Mouse (Mus musculus): Measurements from ENCODE around the gene Tfap2b. TPM values are rescaled to one million over a fixed set of nuclear protein-coding genes. Genes with fewer than 3 reads are reported as not detected.

Gene Tfap2b
- polyA plus RNA-seq, 1 experiment = not detected

- TF ChIP-seq GATA1 (IDR thresholded peaks at IDR 0.05; ENCODE audit: borderline replicate concordance, low read length) = no peak
- TF ChIP-seq FLI1 (IDR thresholded peaks at IDR 0.05; ENCODE audit: low read length) = no peak
- Histone ChIP-seq H3K4me3 (replicated peaks) (no peak overlapping the region), H3K9me3 (peaks cover 5% of the 10 kb centered on the region; the same call in 1 of the 2 replicates), H3K4me1 (peaks cover 11% of the 10 kb centered on the region), H3K27me3 (replicated peaks) (peaks cover 79% of the 10 kb centered on the region), H3K36me3 (replicated peaks; ENCODE audit: low read length) (no peaks in the 10 kb centered on the region)
Observed at GRCm38 (mm10) chr1:19211546-19212154, 2.9 kb downstream of the Tfap2b start.

- H3K9me3 ChIP-seq = peaks cover 5% of the 10 kb centered on the region; the same call in 1 of the 2 replicates
- H3K4me3 ChIP-seq (replicated peaks) = no peak overlapping the region
- H3K27me3 ChIP-seq (replicated peaks) = peaks cover 81% of the 10 kb centered on the region
- TF ChIP-seq GATA1 (IDR thresholded peaks at IDR 0.05; ENCODE audit: borderline replicate concordance, low read length) (no peak), FLI1 (IDR thresholded peaks at IDR 0.05; ENCODE audit: low read length) (no peak)
- peaks cover 11% of the 10 kb centered on the region for H3K4me1 ChIP-seq
- no peaks in the 10 kb centered on the region for H3K36me3 ChIP-seq (replicated peaks; ENCODE audit: low read length)
Observed at GRCm38 (mm10) chr1:19212691-19213090, 4.0 kb downstream of the Tfap2b start.

- peaks cover 82% of the 10 kb centered on the region for H3K27me3 ChIP-seq (replicated peaks)
Observed at GRCm38 (mm10) chr1:19213171-19213570, 4.5 kb downstream of the Tfap2b start.

GRCm38 (mm10) chr1:19213851-19214395, 5.2 kb downstream of the Tfap2b start:
- Histone ChIP-seq H3K9me3 (peaks cover 5% of the 10 kb centered on the region; the same call in 1 of the 2 replicates), H3K4me1 (peaks cover 11% of the 10 kb centered on the region), H3K27me3 (replicated peaks) (peaks cover 83% of the 10 kb centered on the region), H3K36me3 (replicated peaks; ENCODE audit: low read length) (no peaks in the 10 kb centered on the region), H3K4me3 (replicated peaks) (no peak overlapping the region)
- TF ChIP-seq GATA1 (IDR thresholded peaks at IDR 0.05; ENCODE audit: borderline replicate concordance, low read length) = no peak
- TF ChIP-seq FLI1 (IDR thresholded peaks at IDR 0.05; ENCODE audit: low read length) = no peak

More at GRCm38 (mm10) chr1:19213171-19213570, 4.5 kb downstream of the Tfap2b start:
- H3K4me1 ChIP-seq = peaks cover 11% of the 10 kb centered on the region
- no peaks in the 10 kb centered on the region for H3K36me3 ChIP-seq (replicated peaks; ENCODE audit: low read length)
- peaks cover 5% of the 10 kb centered on the region; the same call in 1 of the 2 replicates for H3K9me3 ChIP-seq
- TF ChIP-seq GATA1 (IDR thresholded peaks at IDR 0.05; ENCODE audit: borderline replicate concordance, low read length) = no peak
- no peak for TF ChIP-seq FLI1 (IDR thresholded peaks at IDR 0.05; ENCODE audit: low read length)
- H3K4me3 ChIP-seq (replicated peaks) = no peak overlapping the region

GRCm38 (mm10) chr1:19217391-19217790, 8.7 kb downstream of the Tfap2b start:
- Histone ChIP-seq H3K36me3 (replicated peaks; ENCODE audit: low read length) (no peaks in the 10 kb centered on the region), H3K27me3 (replicated peaks) (peaks cover 54% of the 10 kb centered on the region), H3K4me3 (replicated peaks) (no peak overlapping the region), H3K4me1 (no peaks in the 10 kb centered on the region), H3K9me3 (peaks cover 5% of the 10 kb centered on the region; the same call in 1 of the 2 replicates)
- no peak for TF ChIP-seq GATA1 (IDR thresholded peaks at IDR 0.05; ENCODE audit: borderline replicate concordance, low read length)
- no peak for TF ChIP-seq FLI1 (IDR thresholded peaks at IDR 0.05; ENCODE audit: low read length)

GRCm38 (mm10) chr1:19218221-19218620, 9.5 kb downstream of the Tfap2b start:
- TF ChIP-seq FLI1 (IDR thresholded peaks at IDR 0.05; ENCODE audit: low read length) = no peak
- TF ChIP-seq GATA1 (IDR thresholded peaks at IDR 0.05; ENCODE audit: borderline replicate concordance, low read length) = no peak
- H3K36me3 ChIP-seq (replicated peaks; ENCODE audit: low read length) = no peaks in the 10 kb centered on the region
- H3K9me3 ChIP-seq = peaks cover 5% of the 10 kb centered on the region; the same call in 1 of the 2 replicates
- peaks cover 46% of the 10 kb centered on the region for H3K27me3 ChIP-seq (replicated peaks)
- H3K4me3 ChIP-seq (replicated peaks) = no peak overlapping the region
- H3K4me1 ChIP-seq = no peaks in the 10 kb centered on the region

- Histone ChIP-seq H3K4me3 (replicated peaks) (no peak overlapping the region), H3K36me3 (replicated peaks; ENCODE audit: low read length) (no peaks in the 10 kb centered on the region), H3K9me3 (no peaks in the 10 kb centered on the region), H3K4me1 (no peaks in the 10 kb centered on the region), H3K27me3 (replicated peaks) (peaks cover 43% of the 10 kb centered on the region)
- no peak for TF ChIP-seq GATA1 (IDR thresholded peaks at IDR 0.05; ENCODE audit: borderline replicate concordance, low read length)
- no peak for TF ChIP-seq FLI1 (IDR thresholded peaks at IDR 0.05; ENCODE audit: low read length)
Observed at GRCm38 (mm10) chr1:19219381-19219780, 10.7 kb downstream of the Tfap2b start.

GRCm38 (mm10) chr1:19220564-19220963, 11.8 kb downstream of the Tfap2b start:
- Histone ChIP-seq H3K27me3 (replicated peaks) (peaks cover 39% of the 10 kb centered on the region), H3K4me1 (no peaks in the 10 kb centered on the region)
- TF ChIP-seq FLI1 (IDR thresholded peaks at IDR 0.05; ENCODE audit: low read length) = no peak
- no peak for TF ChIP-seq GATA1 (IDR thresholded peaks at IDR 0.05; ENCODE audit: borderline replicate concordance, low read length)

GRCm38 (mm10) chr1:19221601-19222000, 12.9 kb downstream of the Tfap2b start:
- H3K9me3 ChIP-seq = no peaks in the 10 kb centered on the region
- H3K27me3 ChIP-seq (replicated peaks) = peaks cover 37% of the 10 kb centered on the region

More at GRCm38 (mm10) chr1:19220564-19220963, 11.8 kb downstream of the Tfap2b start:
- no peaks in the 10 kb centered on the region for H3K9me3 ChIP-seq
- no peak overlapping the region for H3K4me3 ChIP-seq (replicated peaks)
- H3K36me3 ChIP-seq (replicated peaks; ENCODE audit: low read length) = no peaks in the 10 kb centered on the region

GRCm38 (mm10) chr1:19226699-19227098, 18.0 kb downstream of the Tfap2b start:
- no peak for TF ChIP-seq GATA1 (IDR thresholded peaks at IDR 0.05; ENCODE audit: borderline replicate concordance, low read length)
- Histone ChIP-seq H3K9me3 (no peaks in the 10 kb centered on the region), H3K27me3 (replicated peaks) (peaks cover 38% of the 10 kb centered on the region)

More at GRCm38 (mm10) chr1:19221601-19222000, 12.9 kb downstream of the Tfap2b start:
- Histone ChIP-seq H3K4me1 (no peaks in the 10 kb centered on the region), H3K4me3 (replicated peaks) (no peak overlapping the region), H3K36me3 (replicated peaks; ENCODE audit: low read length) (no peaks in the 10 kb centered on the region)
- TF ChIP-seq FLI1 (IDR thresholded peaks at IDR 0.05; ENCODE audit: low read length) (no peak), GATA1 (IDR thresholded peaks at IDR 0.05; ENCODE audit: borderline replicate concordance, low read length) (no peak)

More at GRCm38 (mm10) chr1:19226699-19227098, 18.0 kb downstream of the Tfap2b start:
- H3K4me1 ChIP-seq = peaks cover 5% of the 10 kb centered on the region; the same call in 1 of the 2 replicates
- no peaks in the 10 kb centered on the region for H3K36me3 ChIP-seq (replicated peaks; ENCODE audit: low read length)
- H3K4me3 ChIP-seq (replicated peaks) = no peak overlapping the region

Measured in megakaryocyte, embryonic 14.5 days (primary cell).